Mouse (Mus musculus) bone marrow, adult 2 months (tissue): ENCODE data around the gene Tmem79.

Experiments
- CTCF ChIP-seq: fragments of 200-500 bp; IDR thresholded peaks from 2 replicates; pipeline ENCODE4 v1.5.1; 2011; ENCODE audit warnings: low read length, control low read depth; ENCODE audit not compliant: control insufficient read depth, insufficient read depth
- POLR2A ChIP-seq: fragments of 200-500 bp; IDR thresholded peaks from 2 replicates; pipeline ENCODE4 v1.6.1; 2011; ENCODE audit warnings: low read depth, mild to moderate bottlenecking, control low read depth, low read length, borderline replicate concordance; ENCODE audit not compliant: control insufficient read depth

DNA sequence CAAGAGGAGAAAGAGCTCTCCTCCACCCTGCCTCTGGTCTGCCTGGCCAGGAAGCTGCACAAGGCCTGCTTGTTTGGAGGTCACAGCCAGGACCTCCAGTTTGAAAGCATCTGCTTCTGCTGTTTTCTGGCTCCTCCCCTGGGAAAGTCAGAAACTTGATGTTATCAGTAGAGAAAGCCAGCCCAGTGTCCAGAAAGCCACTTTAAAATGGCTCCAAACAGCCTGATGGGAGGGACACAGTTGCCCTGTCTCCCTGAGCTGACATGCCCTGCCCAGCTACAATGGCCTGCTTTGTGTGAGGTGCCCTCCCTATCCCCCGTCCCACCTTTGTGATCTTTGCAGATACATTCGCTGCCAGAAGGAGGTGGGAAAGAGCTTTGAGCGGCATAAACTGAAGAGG is 24.0 kb upstream of the Tmem79 start:
- TF ChIP-seq CTCF (no peak), POLR2A (no peak)
